Mouse (Mus musculus) embryonic facial prominence, embryonic 11.5 days (tissue): ENCODE data around the gene Hist1h2ah. TPM values are rescaled to one million over a fixed set of nuclear protein-coding genes. Genes with fewer than 3 reads are reported as not detected.
A peak's percentile ranks its signal among the peaks of the same experiment; 100 is the strongest.
"Not testable (repeated sequence)": the region's sequence is repeated elsewhere in the genome, so short reads cannot be mapped to it uniquely, and the experiment has no call there.

Experiments
- ATAC-seq: fragments of 200-750 bp; cut with Nextera tagmentation; replicated peaks from 2 replicates; pipeline ENCODE4 v1.8.0; 2017; ENCODE audit warnings: low read depth; ENCODE audit not compliant: insufficient number of reproducible peaks, low FRiP score, low TSS enrichment
- DNase-seq: peaks from one replicate; pipeline ENCODE4 v3.0.0-alpha.2; 2015; ENCODE audit warnings: low spot score
- H3K27ac ChIP-seq: fragments of 300-500 bp; sonication (generic); replicated peaks from 2 replicates; pipeline ENCODE4 v1.5.1; 2014; ENCODE audit warnings: mild to moderate bottlenecking, low read depth, low read length, control low read depth
- H3K27me3 ChIP-seq: fragments of 300-500 bp; sonication (generic); 2 replicates; pipeline ENCODE4 v1.6.1; 2014; ENCODE audit warnings: mild to moderate bottlenecking, low read length, moderate library complexity, mixed read lengths; ENCODE audit not compliant: control insufficient read depth, insufficient read depth
- H3K36me3 ChIP-seq: fragments of 300-500 bp; sonication (generic); replicated peaks from 2 replicates; pipeline ENCODE4 v1.6.1; 2014; ENCODE audit warnings: low read depth, mild to moderate bottlenecking, low read length, moderate library complexity, mixed read lengths; ENCODE audit not compliant: control insufficient read depth, insufficient read depth
- H3K4me1 ChIP-seq: fragments of 300-500 bp; sonication (generic); 2 replicates; pipeline ENCODE4 v1.6.1; 2014; ENCODE audit warnings: low read length, mixed read lengths; ENCODE audit not compliant: control insufficient read depth, insufficient read depth
- H3K4me2 ChIP-seq: fragments of 300-500 bp; sonication (generic); 2 replicates; pipeline ENCODE4 v1.6.1; 2014; ENCODE audit warnings: low read depth, mild to moderate bottlenecking, control low read depth, low read length, moderate library complexity
- H3K4me3 ChIP-seq: fragments of 300-500 bp; sonication (generic); 2 replicates; pipeline ENCODE4 v1.5.1; 2014; ENCODE audit warnings: low read depth, low read length, control low read depth
- H3K9ac ChIP-seq: fragments of 300-500 bp; sonication (generic); replicated peaks from 2 replicates; pipeline ENCODE4 v1.6.1; 2014; ENCODE audit warnings: mild to moderate bottlenecking, control low read depth, low read length
- H3K9me3 ChIP-seq: fragments of 300-500 bp; sonication (generic); replicated peaks from 2 replicates; pipeline ENCODE4 v1.6.1; 2016; ENCODE audit warnings: mild to moderate bottlenecking, low read length, inconsistent platforms, mixed read lengths; ENCODE audit not compliant: control insufficient read depth
- WGBS: fragments of 180-500 bp; shearing (Covaris S2); extraction: QIAGEN DNeasy Blood & Tissue Kit; methylation state at CpG from one replicate; pipeline ENCODE4 v1.1.7; 2014; 5-methylcytosine and 5-hydroxymethylcytosine counted together
- polyA plus RNA-seq: library from polyadenylated mRNA; unstranded; fragments of >200 nt; fragmentation: Nextera tagmentation; extraction: Ambion mirVana; gene quantifications from 2 replicates; pipeline ENCODE4 v1.2.1, GENCODE M21; 2014

The Hist1h2ah gene
- polyA plus RNA-seq, 1 experiment from 2014 or later, result 4.2 TPM

DNA sequence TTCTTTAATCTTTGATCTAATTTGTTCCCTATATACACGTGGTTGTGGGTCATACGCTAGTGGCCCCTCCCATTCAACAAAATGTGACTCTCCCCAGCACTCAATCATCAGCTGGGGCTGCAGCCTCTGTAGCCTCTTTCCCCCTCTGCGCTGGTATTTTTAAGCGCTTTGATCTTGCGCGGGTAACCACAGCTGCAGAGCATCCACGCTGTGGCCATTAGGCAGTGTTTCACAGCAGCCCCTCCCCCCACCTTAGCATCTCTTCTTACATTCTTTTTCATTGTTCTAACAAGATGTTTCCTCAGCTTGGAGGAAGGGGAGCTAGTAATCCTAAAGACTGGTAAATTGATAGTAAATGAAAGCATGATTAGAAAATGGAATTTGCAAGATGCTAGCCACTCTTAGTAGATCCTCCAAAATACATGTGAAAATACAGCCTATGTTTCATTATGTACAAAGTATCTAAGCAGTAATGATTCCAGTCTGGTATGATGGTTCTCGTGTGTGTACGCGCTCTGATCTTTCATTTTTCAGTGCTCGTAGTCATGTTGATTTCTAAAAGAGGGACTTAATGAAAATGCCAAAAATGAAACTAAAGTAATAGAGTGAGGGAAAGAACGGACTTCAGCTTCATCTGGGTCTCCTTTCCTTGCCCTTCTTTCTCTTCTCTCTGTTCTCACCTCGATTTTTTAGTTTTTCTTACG is 14.5 kb upstream of the Hist1h2ah start:
- Histone ChIP-seq H3K27ac (peak overlapping the region; percentile 37; the same call in 1 of the 2 replicates), H3K9ac (no peak overlapping the region), H3K4me1 (no peaks in the 10 kb centered on the region), H3K9me3 (no peaks in the 10 kb centered on the region), H3K27me3 (no peaks in the 10 kb centered on the region), H3K36me3 (no peaks in the 10 kb centered on the region), H3K4me2 (peak overlapping the region; percentile 43), H3K4me3 (peak overlapping the region; percentile 42)
- ATAC-seq, result peak; percentile 64
- 1% methylated on average over 14 of the region's 14 CpGs for WGBS
- peak; percentile 89 for DNase-seq

DNA sequence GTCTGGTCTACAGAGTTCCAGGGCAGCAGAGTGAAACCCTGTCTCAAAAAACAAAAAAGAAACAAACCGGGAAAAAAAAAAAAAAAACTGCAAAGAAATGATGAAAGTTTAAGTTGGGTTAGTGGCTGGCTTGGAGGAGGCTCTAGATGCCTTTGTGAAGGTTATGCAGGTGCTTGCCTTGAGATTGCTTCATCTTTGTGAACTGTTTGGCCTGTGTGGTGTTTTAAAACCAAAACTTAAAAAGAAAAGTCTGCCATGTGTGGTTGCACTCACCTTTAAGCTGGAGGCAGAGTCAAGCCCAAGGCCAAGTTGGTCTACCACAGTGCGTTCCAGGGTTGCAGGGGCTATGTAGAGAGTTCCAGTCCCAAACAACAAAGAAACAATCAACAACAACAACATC is 13.7 kb upstream of the Hist1h2ah start:
- no peak overlapping the region for H3K4me3 ChIP-seq
- no peaks in the 10 kb centered on the region for H3K27me3 ChIP-seq
- no peak overlapping the region for H3K4me2 ChIP-seq
- no peaks in the 10 kb centered on the region for H3K4me1 ChIP-seq
- WGBS, result 79% methylated on average over 2 of the region's 2 CpGs
- no peaks in the 10 kb centered on the region for H3K36me3 ChIP-seq
- H3K9me3 ChIP-seq, result no peaks in the 10 kb centered on the region
- no peak overlapping the region for H3K27ac ChIP-seq
- no peak overlapping the region for H3K9ac ChIP-seq
- no peak for ATAC-seq
- no peak for DNase-seq

DNA sequence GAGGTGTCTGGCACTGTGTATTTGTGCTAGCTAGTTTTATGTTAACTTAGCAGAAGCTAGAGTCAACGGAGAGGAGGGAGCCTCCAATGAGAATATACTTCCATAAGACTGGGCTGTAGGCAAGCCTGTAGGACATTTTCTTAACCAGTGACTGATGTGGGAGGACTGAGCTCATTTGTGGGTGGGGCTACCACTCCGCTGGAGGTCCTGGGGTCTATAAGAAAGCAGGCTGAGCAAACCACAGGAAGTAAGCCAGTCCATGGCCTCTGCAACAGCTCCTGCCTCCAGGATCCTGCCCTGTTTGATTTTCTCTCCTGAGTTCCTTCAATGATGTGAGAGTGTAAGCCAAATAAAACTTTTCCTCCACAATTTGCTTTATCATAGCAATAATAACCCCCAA is 9.9 kb upstream of the Hist1h2ah start:
- H3K9me3 ChIP-seq, result no peaks in the 10 kb centered on the region
- WGBS, result 53% methylated on average over 2 of the region's 2 CpGs
- H3K36me3 ChIP-seq, result no peaks in the 10 kb centered on the region
- H3K9ac ChIP-seq, result no peak overlapping the region
- H3K4me2 ChIP-seq, result no peak overlapping the region
- DNase-seq, result no peak
- ATAC-seq, result no peak
- no peak overlapping the region for H3K4me3 ChIP-seq
- H3K27ac ChIP-seq, result no peak overlapping the region
- H3K4me1 ChIP-seq, result no peaks in the 10 kb centered on the region
- H3K27me3 ChIP-seq, result no peaks in the 10 kb centered on the region

DNA sequence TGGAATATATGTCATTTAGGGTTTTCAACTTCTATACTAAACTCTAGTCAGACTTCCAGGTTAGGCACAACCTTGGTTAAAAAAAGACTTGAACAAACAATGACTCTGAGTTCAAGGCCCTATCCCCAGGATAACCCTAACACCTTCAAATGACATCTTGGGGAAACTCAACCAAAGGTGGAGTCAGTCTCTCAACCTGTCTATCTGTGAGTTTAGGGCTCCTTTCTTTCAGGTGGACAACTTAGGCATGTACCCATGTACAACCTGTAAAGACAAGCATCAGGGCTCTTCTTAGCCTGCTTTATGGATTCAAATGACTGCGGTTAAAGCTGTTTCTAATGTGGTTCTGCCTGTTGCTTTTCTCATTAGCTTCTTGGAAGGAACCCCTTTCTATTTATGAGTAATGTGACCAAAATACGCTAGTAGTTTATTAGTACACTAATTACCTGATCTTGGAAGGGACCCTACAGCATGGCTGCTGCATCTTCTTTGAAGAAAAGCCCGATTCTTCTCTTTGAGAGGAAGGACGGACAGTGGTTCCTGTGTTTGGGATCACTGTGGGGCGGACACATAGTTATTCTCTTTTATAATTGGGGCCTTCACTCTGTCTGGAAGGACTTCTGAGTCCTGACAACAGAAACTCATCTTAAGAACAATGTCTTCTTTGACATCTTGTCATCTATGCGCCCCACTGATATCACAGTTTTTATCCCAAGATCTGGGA is 9.2 kb upstream of the Hist1h2ah start:
- no peaks in the 10 kb centered on the region for H3K36me3 ChIP-seq
- no peak overlapping the region for H3K9ac ChIP-seq

DNA sequence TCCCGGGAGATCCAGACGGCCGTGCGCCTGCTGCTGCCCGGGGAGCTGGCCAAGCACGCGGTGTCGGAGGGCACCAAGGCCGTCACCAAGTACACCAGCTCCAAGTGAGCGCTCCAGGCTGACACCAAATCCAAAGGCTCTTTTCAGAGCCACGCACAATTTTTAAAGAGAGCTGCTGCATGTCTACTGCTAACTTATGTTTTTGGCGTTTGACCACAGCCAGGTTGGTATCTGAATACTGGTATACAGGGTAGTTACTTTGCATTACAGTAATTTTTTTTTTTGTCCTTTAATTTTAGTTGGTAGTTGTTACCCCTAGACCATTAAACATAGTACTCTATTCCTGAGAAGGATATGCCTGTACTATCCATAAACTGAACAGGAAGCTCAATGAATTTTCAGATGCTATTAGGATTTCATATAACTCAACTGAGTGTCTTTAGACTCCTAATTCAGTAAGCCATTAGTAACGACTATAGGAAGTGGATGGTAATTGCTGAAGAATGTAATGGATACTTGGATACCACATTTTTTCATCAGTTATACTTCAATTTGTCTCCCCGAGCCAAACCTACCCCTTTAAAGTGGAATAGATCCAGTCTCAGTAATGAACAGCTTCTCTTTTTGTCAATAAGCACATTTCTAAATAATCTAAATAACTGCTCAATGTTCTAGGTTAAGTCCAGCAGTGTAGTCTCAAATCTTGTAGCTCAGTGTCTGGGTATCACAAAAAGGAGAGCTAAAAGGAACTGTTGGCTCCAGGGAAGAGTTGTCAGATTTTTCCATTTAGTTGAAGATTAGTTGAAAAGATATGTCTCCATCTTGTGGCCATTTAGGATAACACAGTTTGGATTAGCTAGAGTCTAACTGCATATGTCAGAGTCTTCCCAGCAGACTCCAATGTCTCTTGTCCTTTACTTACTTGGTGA is 8.4 kb upstream of the Hist1h2ah start:
- Histone ChIP-seq H3K4me3 (peak overlapping the region; percentile 36), H3K9me3 (no peaks in the 10 kb centered on the region), H3K4me1 (no peaks in the 10 kb centered on the region), H3K27me3 (no peaks in the 10 kb centered on the region), H3K36me3 (no peaks in the 10 kb centered on the region), H3K4me2 (peak overlapping the region; percentile 46), H3K27ac (peak overlapping the region; percentile 84), H3K9ac (peak overlapping the region; percentile 50)
- DNase-seq (peak; percentile 90), ATAC-seq (peak; percentile 12; the same call in 1 of the 2 replicates)
- WGBS, result 1% methylated on average over 10 of the region's 14 CpGs

More for the DNA sequence above, 9.2 kb upstream of the Hist1h2ah start:
- no peaks in the 10 kb centered on the region for H3K27me3 ChIP-seq
- H3K27ac ChIP-seq, result no peak overlapping the region; the same call in 1 of the 2 replicates
- DNase-seq (no peak), ATAC-seq (no peak)
- no peaks in the 10 kb centered on the region for H3K4me1 ChIP-seq
- 84% methylated on average over 6 of the region's 6 CpGs for WGBS
- no peaks in the 10 kb centered on the region for H3K9me3 ChIP-seq
- H3K4me2 ChIP-seq, result no peak overlapping the region
- H3K4me3 ChIP-seq, result no peak overlapping the region

DNA sequence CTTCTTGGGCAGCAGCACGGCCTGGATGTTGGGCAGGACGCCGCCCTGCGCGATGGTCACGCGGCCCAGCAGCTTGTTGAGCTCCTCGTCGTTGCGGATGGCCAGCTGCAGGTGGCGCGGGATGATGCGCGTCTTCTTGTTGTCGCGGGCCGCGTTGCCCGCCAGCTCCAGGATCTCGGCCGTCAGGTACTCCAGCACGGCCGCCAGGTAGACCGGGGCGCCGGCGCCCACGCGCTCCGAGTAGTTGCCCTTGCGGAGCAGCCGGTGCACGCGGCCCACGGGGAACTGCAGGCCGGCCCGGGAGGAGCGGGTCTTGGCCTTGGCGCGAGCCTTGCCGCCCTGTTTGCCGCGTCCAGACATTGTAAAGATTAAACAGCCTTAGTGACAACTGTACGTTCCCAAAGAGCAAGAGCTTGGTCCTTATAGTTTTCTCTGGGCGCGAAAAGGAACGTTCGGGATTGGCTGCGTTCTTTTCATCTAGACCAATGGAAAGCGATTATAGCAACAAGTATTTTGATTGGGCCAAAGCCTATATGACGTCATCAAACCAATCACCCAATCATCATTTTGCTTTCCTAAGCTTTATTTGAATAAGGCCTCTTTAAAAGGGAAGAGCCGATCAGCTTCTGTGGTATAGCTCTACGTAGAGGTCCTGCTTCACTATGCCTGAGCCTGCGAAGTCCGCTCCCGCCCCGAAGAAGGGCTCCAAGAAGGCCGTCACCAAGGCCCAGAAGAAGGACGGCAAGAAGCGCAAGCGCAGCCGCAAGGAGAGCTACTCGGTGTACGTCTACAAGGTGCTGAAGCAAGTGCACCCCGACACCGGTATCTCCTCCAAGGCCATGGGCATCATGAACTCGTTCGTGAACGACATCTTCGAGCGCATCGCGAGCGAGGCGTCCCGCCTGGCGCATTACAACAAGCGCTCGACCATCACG is 7.5 kb upstream of the Hist1h2ah start, which contains the start of the genes Hist1h2ag and Hist1h2bj:
Gene Hist1h2ag (minus strand): TSS at position 377 of the 935 bp plus-strand sequence.
Gene Hist1h2bj (plus strand): TSS at position 647 of the 935 bp plus-strand sequence.
- Histone ChIP-seq H3K4me2 (peak within 1 kb of the TSS; percentile 72), H3K9ac (peak within 1 kb of the TSS; percentile 73), H3K4me3 (peak within 1 kb of the TSS; percentile 42), H3K27ac (peak within 1 kb of the TSS; percentile 97)
- H3K4me1 ChIP-seq, H3K36me3 ChIP-seq, H3K9me3 ChIP-seq, H3K27me3 ChIP-seq: not testable (repeated sequence)
- WGBS, result 0% methylated on average over 34 of the region's 80 CpGs
- ATAC-seq (peak; percentile 92), DNase-seq (peak; percentile 99)
